27 mouse cellular contexts compared by ENCODE assay signal in genomic region chr12:25432796-25433195, GRCm38 (mm10).
DNase-seq lines count a peak whose midpoint lies in the region; ATAC-seq lines count a peak whose summit lies in the region.
"Had no signal": no experiment of that assay in that cellular context is flagged by ENCODE, and none has a peak within 500 bp of the region (broad histone marks: within the 10 kb centered on the region; RNA-seq: fewer than 3 reads in every experiment).

No protein-coding gene starts in this region.

- no peak overlapping the region for H3K4me3 ChIP-seq in kidney, embryonic 14.5 days (ENCODE audit: low read length)
- H3K4me3 ChIP-seq: embryonic facial prominence, embryonic 10.5 days; embryonic facial prominence, embryonic 13.5 days; erythroblast, embryonic 14.5 days; forebrain, embryonic 12.5 days; forebrain, embryonic 15.5 days; heart, adult 2 months; heart, embryonic 12.5 days; heart, embryonic 15.5 days; hindbrain, embryonic 12.5 days; hindbrain, embryonic 15.5 days had no signal

- no peak for ATAC-seq in kidney, embryonic 14.5 days (ENCODE audit: low FRiP score, low TSS enrichment)
- ATAC-seq: activated CD4-positive, CD25-positive, alpha-beta regulatory T cell, adult 4 months; forebrain, embryonic 15.5 days; intestine, postnatal 0 days had no signal

- H3K4me2 ChIP-seq in kidney, embryonic 14.5 days (replicated peaks; ENCODE audit: low read depth, low read length) = no peak overlapping the region
- H3K4me2 ChIP-seq: embryonic facial prominence, embryonic 13.5 days; forebrain, embryonic 12.5 days; forebrain, embryonic 15.5 days; heart, embryonic 12.5 days; heart, embryonic 15.5 days; hindbrain, embryonic 12.5 days; hindbrain, embryonic 15.5 days had no signal

- no peaks in the 10 kb centered on the region for H3K9me3 ChIP-seq in kidney, embryonic 14.5 days (ENCODE audit: control insufficient read depth, low read length)
- H3K9me3 ChIP-seq: embryonic facial prominence, embryonic 10.5 days; embryonic facial prominence, embryonic 13.5 days; forebrain, embryonic 12.5 days; forebrain, embryonic 15.5 days; heart, embryonic 12.5 days; heart, embryonic 15.5 days; hindbrain, embryonic 12.5 days; hindbrain, embryonic 15.5 days had no signal

- H3K27ac ChIP-seq in kidney, embryonic 14.5 days (ENCODE audit: low read depth, low read length) = no peak overlapping the region
- H3K27ac ChIP-seq: embryonic facial prominence, embryonic 10.5 days; embryonic facial prominence, embryonic 13.5 days; forebrain, embryonic 12.5 days; forebrain, embryonic 15.5 days; heart, adult 2 months; heart, embryonic 15.5 days; hindbrain, embryonic 12.5 days; hindbrain, embryonic 15.5 days had no signal

- H3K27me3 ChIP-seq in kidney, embryonic 14.5 days (ENCODE audit: control insufficient read depth, insufficient read depth, low read length) = no peaks in the 10 kb centered on the region
- H3K27me3 ChIP-seq: embryonic facial prominence, embryonic 13.5 days; forebrain, embryonic 12.5 days; forebrain, embryonic 15.5 days; heart, embryonic 12.5 days; heart, embryonic 15.5 days; hindbrain, embryonic 12.5 days; hindbrain, embryonic 15.5 days had no signal

- H3K36me3 ChIP-seq in kidney, embryonic 14.5 days (ENCODE audit: control insufficient read depth, insufficient read depth, low read length) = no peaks in the 10 kb centered on the region
- H3K36me3 ChIP-seq: embryonic facial prominence, embryonic 10.5 days; embryonic facial prominence, embryonic 13.5 days; forebrain, embryonic 12.5 days; forebrain, embryonic 15.5 days; heart, embryonic 12.5 days; heart, embryonic 15.5 days; hindbrain, embryonic 12.5 days; hindbrain, embryonic 15.5 days had no signal

- H3K4me1 ChIP-seq in kidney, embryonic 14.5 days (ENCODE audit: control insufficient read depth, insufficient read depth, low read length) = no peaks in the 10 kb centered on the region
- H3K4me1 ChIP-seq: embryonic facial prominence, embryonic 10.5 days; forebrain, embryonic 12.5 days; forebrain, embryonic 15.5 days; heart, embryonic 15.5 days; hindbrain, embryonic 12.5 days; hindbrain, embryonic 15.5 days had no signal

- peak; percentile 78 to 88 for DNase-seq in adrenal gland, adult (ENCODE audit: inconsistent age in 2 of 2, low spot score in 1 of 2)
- DNase-seq in adrenal gland, postnatal 4 days (ENCODE audit: low spot score in 2 of 2) = no peak
- DNase-seq in heart, postnatal 10 days = peak; percentile 29 to 32
- no peak for DNase-seq in heart, postnatal 14 days
- DNase-seq in adrenal gland, postnatal 10 days = peak; percentile 40
- peak; percentile 54 to 74 for DNase-seq in adrenal gland, postnatal 36 days
- DNase-seq in layer of hippocampus, postnatal 14 days (ENCODE audit: low spot score in 2 of 2) = no peak
- DNase-seq: cerebellum, adult 11-12 months; cerebellum, adult 8-10 months; cerebellum, postnatal 10 days; cerebellum, postnatal 36 days; embryo, embryonic 11 days; gastrocnemius, postnatal 25 days; kidney, adult 2 months had no signal

- intact Hi-C loops in heart, postnatal 10 days (cut with DNase I) = no loop called here
- intact Hi-C loops in heart, postnatal 14 days (cut with DNase I) = no loop called here

- no peak overlapping the region for H3K9ac ChIP-seq in kidney, embryonic 14.5 days (ENCODE audit: low read depth, low read length)
- H3K9ac ChIP-seq: embryonic facial prominence, embryonic 13.5 days; forebrain, embryonic 12.5 days; forebrain, embryonic 15.5 days; heart, embryonic 12.5 days; heart, embryonic 15.5 days; hindbrain, embryonic 12.5 days; hindbrain, embryonic 15.5 days had no signal

- WGBS in kidney, embryonic 14.5 days = 92% methylated on average over 6 of the region's 6 CpGs

Comparison
In these comparisons a context has a peak if more than half of its experiments do, and no peak if none do; other contexts are left out.
1. DNase-seq: peak in adrenal gland, adult (2 of 2), heart, postnatal 10 days (2 of 2), adrenal gland, postnatal 10 days (single experiment) and adrenal gland, postnatal 36 days (2 of 2); none in adrenal gland, postnatal 4 days (0 of 2), heart, postnatal 14 days (0 of 2) and layer of hippocampus, postnatal 14 days (0 of 2).